13 mouse cellular contexts compared by ENCODE assay signal in genomic region chr9:60182371-60182770, GRCm38 (mm10).
"Had no signal": no experiment of that assay in that cellular context is flagged by ENCODE, and none has a peak within 500 bp of the region (broad histone marks: within the 10 kb centered on the region; RNA-seq: fewer than 3 reads in every experiment).

No protein-coding gene starts in this region.

- DNase-seq: kidney, adult 8-10 months; kidney, postnatal 10 days; kidney, postnatal 36 days; left cerebral cortex, postnatal 4 days; liver; liver, embryonic 13.5 days; lung, embryonic 14.5 days; lung, postnatal 36 days; right cerebral cortex, adult 18-20 months; right cerebral cortex, postnatal 14 days; right cerebral cortex, postnatal 4 days; thymus, adult 18-20 months; thymus, postnatal 36 days had no signal
